Mouse (Mus musculus): ENCODE results near the gene Entpd6.

GRCm38 (mm10) chr2:150741405-150741804 lies 7.4 kb upstream of the Entpd6 start:
- TF ChIP-seq ZMIZ1 (IDR thresholded peaks at IDR 0.05; ENCODE audit: low read depth, low read length): no peak
- TF ChIP-seq E2F4 (IDR thresholded peaks at IDR 0.05; ENCODE audit: insufficient replicate concordance, low read depth, low read length): no peak
- TF ChIP-seq POLR2A (IDR thresholded peaks at IDR 0.05; ENCODE audit: low read depth, low read length): no peak
